Mouse (Mus musculus): ENCODE data around the gene Iqcb1. TPM values are rescaled to one million over a fixed set of nuclear protein-coding genes. Genes with fewer than 3 reads are reported as not detected.

Iqcb1 gene
- total and polyA plus RNA-seq, 3 experiments, result 41.0 to 47.7 (median 46.4) TPM

DNA sequence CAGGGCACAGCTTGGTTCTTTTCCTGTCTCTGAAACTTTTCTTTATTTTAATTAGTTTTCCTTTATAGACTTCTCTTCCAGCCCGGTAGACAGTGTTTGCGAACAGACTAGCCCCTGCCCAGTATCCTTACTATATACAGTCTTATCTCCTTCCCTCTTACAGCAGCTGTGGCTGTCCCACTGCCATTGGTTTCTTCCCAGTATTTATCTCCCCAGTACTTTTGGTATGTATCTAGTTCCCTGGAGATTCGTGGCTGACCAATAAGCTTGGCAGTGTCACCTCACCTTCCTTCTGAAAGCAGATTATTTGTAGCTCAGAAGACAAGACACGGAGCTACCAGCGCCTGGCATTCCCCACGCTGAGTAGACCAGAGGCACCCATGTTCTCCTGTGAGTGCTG, 68.5 kb downstream of the Iqcb1 start:
- dilution Hi-C loops (cut with MboI; ENCODE audit: extremely low pct_ligation_motif_present, extremely low pct_unique_long_range_greater_than_20kb, low sequenced_read_pairs) (no loop called here), in situ Hi-C loops (cut with MboI; ENCODE audit: low pct_ligation_motif_present, low pct_unique_long_range_greater_than_20kb, low sequenced_read_pairs) (no loop called here)
- Histone ChIP-seq H3K4me3 (replicated peaks in 1 of 3; ENCODE audit: low read depth in 2 of 3, low read length in 2 of 3, poor library complexity in 1 of 3) (no peak overlapping the region), H3K27ac (ENCODE audit: insufficient read depth, low read depth) (no peak overlapping the region), H3K27me3 (replicated peaks) (no peaks in the 10 kb centered on the region), H3K9me3 (replicated peaks; ENCODE audit: low read length) (no peaks in the 10 kb centered on the region), H3K9ac (ENCODE audit: insufficient read depth, low read depth) (no peak overlapping the region), H3K79me2 (replicated peaks; ENCODE audit: control insufficient read depth, extremely low read depth, insufficient read depth, poor library complexity, severe bottlenecking) (no peaks in the 10 kb centered on the region), H3K36me3 (replicated peaks in 1 of 2; ENCODE audit: control insufficient read depth in 1 of 2, insufficient read depth in 1 of 2, low read length in 1 of 2) (peaks cover 68 to 95% of the 10 kb centered on the region in 2 experiments), H3K4me1 (ENCODE audit: control insufficient read depth in 1 of 2, insufficient read depth in 2 of 2) (no peaks in the 10 kb centered on the region), H3K4me2 (ENCODE audit: insufficient read depth, low read depth, poor library complexity, severe bottlenecking) (no peak overlapping the region)
- TF ChIP-seq ZNF384 (IDR thresholded peaks at IDR 0.05; ENCODE audit: low read depth, low read length), result no peak
- TF ChIP-seq TBP (conservative IDR thresholded peaks at IDR 0.05; ENCODE audit: low read depth, low read length), result no peak
- TF ChIP-seq RAD21 (IDR thresholded peaks at IDR 0.05; ENCODE audit: low read depth, low read length), result no peak
- no peak for TF ChIP-seq RCOR1 (conservative IDR thresholded peaks at IDR 0.05; ENCODE audit: low read depth, low read length)
- TF ChIP-seq TCF12 (IDR thresholded peaks at IDR 0.05; ENCODE audit: low read depth, low read length), result no peak
- no peak for TF ChIP-seq SMC3 (IDR thresholded peaks at IDR 0.05; ENCODE audit: low read depth, low read length)
- no peak for TF ChIP-seq KAT2A (IDR thresholded peaks at IDR 0.05; ENCODE audit: insufficient replicate concordance, low read length)
- no peak for TF ChIP-seq ZMIZ1 (IDR thresholded peaks at IDR 0.05; ENCODE audit: low read depth, low read length)
- TF ChIP-seq MEF2A (IDR thresholded peaks at IDR 0.05; ENCODE audit: borderline replicate concordance, low read depth, low read length), result no peak
- no peak for TF ChIP-seq MAZ (IDR thresholded peaks at IDR 0.05; ENCODE audit: low read depth, low read length)
- TF ChIP-seq UBTF (IDR thresholded peaks at IDR 0.05; ENCODE audit: low read depth, low read length), result no peak
- TF ChIP-seq GABPA (IDR thresholded peaks at IDR 0.05; ENCODE audit: insufficient replicate concordance, low read depth, low read length), result no peak
- no peak for TF ChIP-seq MAFK (IDR thresholded peaks at IDR 0.05; ENCODE audit: insufficient replicate concordance, low read length)
- no peak for TF ChIP-seq USF1 (IDR thresholded peaks at IDR 0.05; ENCODE audit: low read depth, low read length)
- TF ChIP-seq CHD1 (IDR thresholded peaks at IDR 0.05; ENCODE audit: low read depth, low read length), result no peak
- no peak for DNase-seq (ENCODE audit: extremely low read depth)

DNA sequence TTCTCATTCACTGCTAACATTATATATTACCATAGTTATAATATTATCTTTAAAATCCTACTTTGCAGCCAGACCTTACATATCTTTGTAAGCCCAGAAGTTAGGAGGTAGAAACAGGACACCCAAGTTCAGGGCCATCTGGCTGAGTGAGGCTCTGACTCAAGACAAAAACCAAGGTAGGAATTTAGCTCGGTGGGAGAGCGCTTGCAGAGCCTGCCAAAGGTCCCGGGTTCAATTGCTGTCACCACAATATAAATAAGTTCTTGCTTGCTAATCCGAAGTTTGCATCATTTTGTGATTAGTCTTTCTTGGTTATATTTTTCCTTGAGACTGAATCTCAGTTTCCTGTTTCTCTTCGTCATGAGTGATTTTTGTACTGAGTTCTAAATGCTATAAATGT, 75.0 kb downstream of the Iqcb1 start:
- dilution Hi-C loops (cut with MboI; ENCODE audit: extremely low pct_ligation_motif_present, extremely low pct_unique_long_range_greater_than_20kb, low sequenced_read_pairs), result no loop called here
- Histone ChIP-seq H3K27me3 (replicated peaks) (no peaks in the 10 kb centered on the region), H3K9ac (ENCODE audit: insufficient read depth, low read depth) (no peak overlapping the region), H3K4me3 (replicated peaks in 1 of 3; ENCODE audit: low read depth in 2 of 3, low read length in 2 of 3, poor library complexity in 1 of 3) (no peak overlapping the region), H3K4me1 (ENCODE audit: control insufficient read depth in 1 of 2, insufficient read depth in 2 of 2) (no peaks in the 10 kb centered on the region), H3K4me2 (ENCODE audit: insufficient read depth, low read depth, poor library complexity, severe bottlenecking) (no peak overlapping the region), H3K27ac (ENCODE audit: insufficient read depth, low read depth) (no peak overlapping the region), H3K9me3 (replicated peaks; ENCODE audit: low read length) (no peaks in the 10 kb centered on the region), H3K79me2 (replicated peaks; ENCODE audit: control insufficient read depth, extremely low read depth, insufficient read depth, poor library complexity, severe bottlenecking) (no peaks in the 10 kb centered on the region), H3K36me3 (replicated peaks in 1 of 2; ENCODE audit: control insufficient read depth in 1 of 2, insufficient read depth in 1 of 2, low read length in 1 of 2) (peaks cover 43 to 89% of the 10 kb centered on the region in 2 experiments)
- in situ Hi-C loops (cut with MboI; ENCODE audit: low pct_ligation_motif_present, low pct_unique_long_range_greater_than_20kb, low sequenced_read_pairs), result no loop called here
- TF ChIP-seq EP300 (IDR thresholded peaks at IDR 0.05; ENCODE audit: low read length) (no peak), CTCF (conservative IDR thresholded peaks at IDR 0.05 in 1 of 2, IDR thresholded peaks at IDR 0.05 in 1 of 2; ENCODE audit: low read depth in 2 of 2, low read length in 2 of 2) (no peak)
- DNase-seq (ENCODE audit: extremely low read depth), result no peak

Data from CH12.LX (cell line).